Mouse (Mus musculus): ENCODE data around the gene Tchp. TPM values are rescaled to one million over a fixed set of nuclear protein-coding genes. Genes with fewer than 3 reads are reported as not detected.

Tchp gene
- polyA plus RNA-seq, 1 experiment from 2014 or later: 18.5 TPM

- WGBS: 89% methylated on average over 8 of the region's 8 CpGs
- no peaks in the 10 kb centered on the region for H3K27me3 ChIP-seq (ENCODE audit: control insufficient read depth, insufficient read depth, low read length)
- no peak overlapping the region for H3K4me3 ChIP-seq (ENCODE audit: low read length)
- no peaks in the 10 kb centered on the region for H3K4me1 ChIP-seq (ENCODE audit: control insufficient read depth, insufficient read depth, low read length)
- H3K27ac ChIP-seq (ENCODE audit: low read depth, low read length): no peak overlapping the region
- no peak for ATAC-seq (ENCODE audit: low FRiP score, low TSS enrichment)
- no peak overlapping the region for H3K4me2 ChIP-seq (replicated peaks; ENCODE audit: low read depth, low read length)
- H3K9ac ChIP-seq (ENCODE audit: low read depth, low read length): no peak overlapping the region
- peaks cover 62% of the 10 kb centered on the region for H3K36me3 ChIP-seq (ENCODE audit: control insufficient read depth, insufficient read depth, low read length)
- H3K9me3 ChIP-seq (ENCODE audit: control insufficient read depth, low read length): no peaks in the 10 kb centered on the region
Measured at GRCm38 (mm10) chr5:114761980-114762379, 54.4 kb downstream of the Tchp start.

- Histone ChIP-seq H3K9me3 (ENCODE audit: control insufficient read depth, low read length) (no peaks in the 10 kb centered on the region), H3K4me3 (ENCODE audit: low read length) (no peak overlapping the region), H3K27me3 (ENCODE audit: control insufficient read depth, insufficient read depth, low read length) (no peaks in the 10 kb centered on the region), H3K4me2 (replicated peaks; ENCODE audit: low read depth, low read length) (no peak overlapping the region), H3K9ac (ENCODE audit: low read depth, low read length) (no peak overlapping the region), H3K36me3 (ENCODE audit: control insufficient read depth, insufficient read depth, low read length) (peaks cover 54% of the 10 kb centered on the region), H3K27ac (ENCODE audit: low read depth, low read length) (no peak overlapping the region), H3K4me1 (ENCODE audit: control insufficient read depth, insufficient read depth, low read length) (no peaks in the 10 kb centered on the region)
- WGBS: 91% methylated on average over 18 of the region's 18 CpGs
- no peak for ATAC-seq (ENCODE audit: low FRiP score, low TSS enrichment)
Measured at GRCm38 (mm10) chr5:114764812-114765735, 57.5 kb downstream of the Tchp start.

- ATAC-seq (ENCODE audit: low FRiP score, low TSS enrichment): no peak
- H3K4me1 ChIP-seq (ENCODE audit: control insufficient read depth, insufficient read depth, low read length): no peaks in the 10 kb centered on the region
- no peak overlapping the region for H3K9ac ChIP-seq (ENCODE audit: low read depth, low read length)
- H3K9me3 ChIP-seq (ENCODE audit: control insufficient read depth, low read length): no peaks in the 10 kb centered on the region
- 93% methylated on average over 8 of the region's 8 CpGs for WGBS
- no peak overlapping the region for H3K4me3 ChIP-seq (ENCODE audit: low read length)
- 0 out of 2 replicates have a peak overlapping the region, but pooled peaks have one; percentile 4 for H3K27ac ChIP-seq (ENCODE audit: low read depth, low read length)
- H3K36me3 ChIP-seq (ENCODE audit: control insufficient read depth, insufficient read depth, low read length): peaks cover 40% of the 10 kb centered on the region; the same call in 1 of the 2 replicates
- no peak overlapping the region for H3K4me2 ChIP-seq (replicated peaks; ENCODE audit: low read depth, low read length)
- no peaks in the 10 kb centered on the region for H3K27me3 ChIP-seq (ENCODE audit: control insufficient read depth, insufficient read depth, low read length)
Measured at GRCm38 (mm10) chr5:114766686-114767085, 59.1 kb downstream of the Tchp start.

- peaks cover 35% of the 10 kb centered on the region; the same call in 1 of the 2 replicates for H3K36me3 ChIP-seq (ENCODE audit: control insufficient read depth, insufficient read depth, low read length)
- no peaks in the 10 kb centered on the region for H3K27me3 ChIP-seq (ENCODE audit: control insufficient read depth, insufficient read depth, low read length)
- peaks cover 3% of the 10 kb centered on the region; the same call in 1 of the 2 replicates for H3K4me1 ChIP-seq (ENCODE audit: control insufficient read depth, insufficient read depth, low read length)
- H3K9me3 ChIP-seq (ENCODE audit: control insufficient read depth, low read length): no peaks in the 10 kb centered on the region
- no peak overlapping the region for H3K4me3 ChIP-seq (ENCODE audit: low read length)
- H3K27ac ChIP-seq (ENCODE audit: low read depth, low read length): no peak overlapping the region
- no peak for ATAC-seq (ENCODE audit: low FRiP score, low TSS enrichment)
- H3K9ac ChIP-seq (ENCODE audit: low read depth, low read length): no peak overlapping the region
- H3K4me2 ChIP-seq (replicated peaks; ENCODE audit: low read depth, low read length): no peak overlapping the region
- 89% methylated on average over 7 of the region's 7 CpGs for WGBS
Measured at GRCm38 (mm10) chr5:114767185-114767584, 59.6 kb downstream of the Tchp start.

GRCm38 (mm10) chr5:114769786-114770185, 62.2 kb downstream of the Tchp start:
- WGBS: 92% methylated on average over 8 of the region's 8 CpGs
- Histone ChIP-seq H3K27ac (ENCODE audit: low read depth, low read length) (no peak overlapping the region), H3K36me3 (ENCODE audit: control insufficient read depth, insufficient read depth, low read length) (peaks cover 10% of the 10 kb centered on the region; the same call in 1 of the 2 replicates), H3K4me1 (ENCODE audit: control insufficient read depth, insufficient read depth, low read length) (peaks cover 7% of the 10 kb centered on the region; the same call in 1 of the 2 replicates), H3K9ac (ENCODE audit: low read depth, low read length) (no peak overlapping the region), H3K4me2 (replicated peaks; ENCODE audit: low read depth, low read length) (no peak overlapping the region), H3K9me3 (ENCODE audit: control insufficient read depth, low read length) (no peaks in the 10 kb centered on the region), H3K27me3 (ENCODE audit: control insufficient read depth, insufficient read depth, low read length) (no peaks in the 10 kb centered on the region), H3K4me3 (ENCODE audit: low read length) (no peak overlapping the region)
- ATAC-seq (ENCODE audit: low FRiP score, low TSS enrichment): no peak

GRCm38 (mm10) chr5:114771796-114772195, 64.2 kb downstream of the Tchp start:
- no peak for ATAC-seq (ENCODE audit: low FRiP score, low TSS enrichment)
- Histone ChIP-seq H3K9me3 (ENCODE audit: control insufficient read depth, low read length) (no peaks in the 10 kb centered on the region), H3K36me3 (ENCODE audit: control insufficient read depth, insufficient read depth, low read length) (no peaks in the 10 kb centered on the region), H3K4me1 (ENCODE audit: control insufficient read depth, insufficient read depth, low read length) (peaks cover 12% of the 10 kb centered on the region), H3K4me3 (ENCODE audit: low read length) (peak overlapping the region; percentile 98; the same call in 1 of the 2 replicates), H3K27me3 (ENCODE audit: control insufficient read depth, insufficient read depth, low read length) (no peaks in the 10 kb centered on the region), H3K27ac (ENCODE audit: low read depth, low read length) (no peak overlapping the region), H3K9ac (ENCODE audit: low read depth, low read length) (peak overlapping the region; percentile 94; the same call in 1 of the 2 replicates), H3K4me2 (replicated peaks; ENCODE audit: low read depth, low read length) (peak overlapping the region; percentile 71)
- 80% methylated on average over 8 of the region's 8 CpGs for WGBS

Small RNA genes within 50 kb of the gene (microRNA-seq; reads per million reads assigned to microRNA genes)
- gene Mir7028: not detected

Other genes with a start within 250 kb of the Tchp start
- gene Fam222a, start 139.7 kb upstream of the Tchp start, polyA plus RNA-seq (2014; fragmentation: Nextera tagmentation; extraction: Ambion mirVana): 5.6 and 5.8 TPM in 2 replicates
- 12.8 and 18.6 TPM in 2 replicates for gene Trpv4, start 49.3 kb upstream of the Tchp start, polyA plus RNA-seq (2014; fragmentation: Nextera tagmentation; extraction: Ambion mirVana)
- 42.6 and 64.5 TPM in 2 replicates for gene Gltp, start 16.8 kb upstream of the Tchp start, polyA plus RNA-seq (2014; fragmentation: Nextera tagmentation; extraction: Ambion mirVana)
- gene Ankrd13a, start 66.9 kb downstream of the Tchp start, polyA plus RNA-seq (2014; fragmentation: Nextera tagmentation; extraction: Ambion mirVana): 37.0 and 67.9 TPM in 2 replicates
- gene Git2, start 67.8 kb downstream of the Tchp start, polyA plus RNA-seq (2014; fragmentation: Nextera tagmentation; extraction: Ambion mirVana): 32.8 and 41.7 TPM in 2 replicates
- gene 1500011B03Rik, start 115.7 kb downstream of the Tchp start, polyA plus RNA-seq (2014; fragmentation: Nextera tagmentation; extraction: Ambion mirVana): 128 and 143 TPM in 2 replicates
- gene 4930519G04Rik, start 145.9 kb downstream of the Tchp start, polyA plus RNA-seq (2014; fragmentation: Nextera tagmentation; extraction: Ambion mirVana): not detected in 2 replicates
- not detected in 2 replicates for gene Gm9936, start 150.9 kb downstream of the Tchp start, polyA plus RNA-seq (2014; fragmentation: Nextera tagmentation; extraction: Ambion mirVana)
- 2.2 and 4.0 TPM in 2 replicates for gene Oasl2, start 189.2 kb downstream of the Tchp start, polyA plus RNA-seq (2014; fragmentation: Nextera tagmentation; extraction: Ambion mirVana)
- gene Oasl1, start 215.5 kb downstream of the Tchp start, polyA plus RNA-seq (2014; fragmentation: Nextera tagmentation; extraction: Ambion mirVana): 1.2 and 2.5 TPM in 2 replicates
- gene 2210016L21Rik, start 234.4 kb downstream of the Tchp start, polyA plus RNA-seq (2014; fragmentation: Nextera tagmentation; extraction: Ambion mirVana): 51.1 and 58.9 TPM in 2 replicates

Data from kidney, embryonic 14.5 days (tissue).